Mouse (Mus musculus): ENCODE measurements around the gene Hist1h2ba. TPM values are rescaled to one million over a fixed set of nuclear protein-coding genes. Genes with fewer than 3 reads are reported as not detected.

Hist1h2ba gene
- polyA plus RNA-seq (2016; fragmentation: Nextera tagmentation; extraction: Ambion mirVana): not detected in 2 replicates

GRCm38 (mm10) chr13:23933421-23934210 lies at the start of gene Hist1h2ba:
Hist1h2ba (minus strand) TSS chr13:23934156.
- Histone ChIP-seq H3K9me3 (no peaks in the 10 kb centered on the region), H3K27ac (no peak within 1 kb of the TSS), H3K4me3 (no peak within 1 kb of the TSS), H3K27me3 (ENCODE audit: insufficient read depth, poor library complexity, severe bottlenecking) (0 out of 2 replicates have a peak, but pooled peaks cover 5% of the 10 kb centered on the region), H3K36me3 (no peaks in the 10 kb centered on the region), H3K4me1 (no peaks in the 10 kb centered on the region)
- no peak for DNase-seq (ENCODE audit: low spot score)
- 87% methylated on average over 39 of the region's 39 CpGs for WGBS

- Histone ChIP-seq H3K4me1 (no peaks in the 10 kb centered on the region), H3K27me3 (ENCODE audit: insufficient read depth, poor library complexity, severe bottlenecking) (no peaks in the 10 kb centered on the region)
- WGBS: 66% methylated on average over 5 of the region's 5 CpGs
Measured at GRCm38 (mm10) chr13:23972271-23972670, 38.3 kb upstream of the Hist1h2ba start.

GRCm38 (mm10) chr13:23971870-23972269 lies 37.9 kb upstream of the Hist1h2ba start:
- no peaks in the 10 kb centered on the region for H3K4me1 ChIP-seq
- no peak overlapping the region for H3K27ac ChIP-seq
- H3K4me3 ChIP-seq: no peak overlapping the region
- no peaks in the 10 kb centered on the region for H3K27me3 ChIP-seq (ENCODE audit: insufficient read depth, poor library complexity, severe bottlenecking)
- 65% methylated on average over 2 of the region's 2 CpGs for WGBS
- no peaks in the 10 kb centered on the region for H3K36me3 ChIP-seq
- H3K9me3 ChIP-seq: no peaks in the 10 kb centered on the region
- DNase-seq (ENCODE audit: low spot score): no peak

More at GRCm38 (mm10) chr13:23972271-23972670, 38.3 kb upstream of the Hist1h2ba start:
- H3K4me3 ChIP-seq: no peak overlapping the region
- no peaks in the 10 kb centered on the region for H3K36me3 ChIP-seq
- H3K9me3 ChIP-seq: no peaks in the 10 kb centered on the region
- DNase-seq (ENCODE audit: low spot score): no peak
- H3K27ac ChIP-seq: no peak overlapping the region

GRCm38 (mm10) chr13:23964909-23965308 lies 31.0 kb upstream of the Hist1h2ba start:
- 0 out of 2 replicates have a peak, but pooled peaks cover under 1% of the 10 kb centered on the region for H3K4me1 ChIP-seq
- 50% methylated on average over 2 of the region's 2 CpGs for WGBS
- no peak for DNase-seq (ENCODE audit: low spot score)
- no peaks in the 10 kb centered on the region for H3K36me3 ChIP-seq
- no peaks in the 10 kb centered on the region for H3K9me3 ChIP-seq
- no peak overlapping the region for H3K4me3 ChIP-seq
- no peak overlapping the region for H3K27ac ChIP-seq
- no peaks in the 10 kb centered on the region for H3K27me3 ChIP-seq (ENCODE audit: insufficient read depth, poor library complexity, severe bottlenecking)

GRCm38 (mm10) chr13:23959776-23960175 lies 25.8 kb upstream of the Hist1h2ba start:
- Histone ChIP-seq H3K27ac (no peak overlapping the region), H3K4me3 (no peak overlapping the region), H3K9me3 (no peaks in the 10 kb centered on the region), H3K36me3 (no peaks in the 10 kb centered on the region), H3K4me1 (0 out of 2 replicates have a peak, but pooled peaks cover 4% of the 10 kb centered on the region), H3K27me3 (ENCODE audit: insufficient read depth, poor library complexity, severe bottlenecking) (no peaks in the 10 kb centered on the region)
- WGBS: 20% methylated on average over 2 of the region's 2 CpGs
- no peak for DNase-seq (ENCODE audit: low spot score)

- 61% methylated on average over 3 of the region's 3 CpGs for WGBS
- no peak for DNase-seq (ENCODE audit: low spot score)
- H3K36me3 ChIP-seq: no peaks in the 10 kb centered on the region
- no peak overlapping the region for H3K4me3 ChIP-seq
- no peaks in the 10 kb centered on the region; the same call in 1 of the 2 replicates for H3K4me1 ChIP-seq
- H3K9me3 ChIP-seq: no peaks in the 10 kb centered on the region
- no peak overlapping the region for H3K27ac ChIP-seq
- H3K27me3 ChIP-seq (ENCODE audit: insufficient read depth, poor library complexity, severe bottlenecking): peaks cover 16% of the 10 kb centered on the region; the same call in 1 of the 2 replicates
Measured at GRCm38 (mm10) chr13:23950928-23951327, 17.0 kb upstream of the Hist1h2ba start.

GRCm38 (mm10) chr13:23949484-23950246 lies 15.7 kb upstream of the Hist1h2ba start:
- WGBS: 68% methylated on average over 14 of the region's 14 CpGs
- no peaks in the 10 kb centered on the region for H3K36me3 ChIP-seq
- no peak overlapping the region for H3K27ac ChIP-seq
- no peak for DNase-seq (ENCODE audit: low spot score)
- H3K27me3 ChIP-seq (ENCODE audit: insufficient read depth, poor library complexity, severe bottlenecking): peaks cover 21% of the 10 kb centered on the region; the same call in 1 of the 2 replicates
- H3K4me3 ChIP-seq: no peak overlapping the region
- no peaks in the 10 kb centered on the region; the same call in 1 of the 2 replicates for H3K4me1 ChIP-seq
- no peaks in the 10 kb centered on the region for H3K9me3 ChIP-seq

GRCm38 (mm10) chr13:23946254-23946653 lies 12.3 kb upstream of the Hist1h2ba start:
- Histone ChIP-seq H3K9me3 (no peaks in the 10 kb centered on the region), H3K27me3 (ENCODE audit: insufficient read depth, poor library complexity, severe bottlenecking) (peaks cover 25% of the 10 kb centered on the region; the same call in 1 of the 2 replicates), H3K4me3 (no peak overlapping the region), H3K4me1 (no peaks in the 10 kb centered on the region), H3K36me3 (no peaks in the 10 kb centered on the region), H3K27ac (no peak overlapping the region)
- 56% methylated on average over 2 of the region's 2 CpGs for WGBS
- no peak for DNase-seq (ENCODE audit: low spot score)

- no peak for DNase-seq (ENCODE audit: low spot score)
Measured at GRCm38 (mm10) chr13:23942861-23943260, 8.9 kb upstream of the Hist1h2ba start.

GRCm38 (mm10) chr13:23940291-23940690 lies 6.3 kb upstream of the Hist1h2ba start:
- WGBS: 35% methylated on average over 6 of the region's 6 CpGs
- no peak overlapping the region for H3K4me3 ChIP-seq
- H3K9me3 ChIP-seq: no peaks in the 10 kb centered on the region
- H3K27me3 ChIP-seq (ENCODE audit: insufficient read depth, poor library complexity, severe bottlenecking): peaks cover 4% of the 10 kb centered on the region; the same call in 1 of the 2 replicates
- H3K4me1 ChIP-seq: no peaks in the 10 kb centered on the region
- no peaks in the 10 kb centered on the region for H3K36me3 ChIP-seq
- H3K27ac ChIP-seq: no peak overlapping the region
- no peak for DNase-seq (ENCODE audit: low spot score)

More at GRCm38 (mm10) chr13:23942861-23943260, 8.9 kb upstream of the Hist1h2ba start:
- whole genome bisulfite sequencing: 41% methylated on average over 2 of the region's 2 CpGs
- Histone ChIP-seq H3K4me3 (no peak overlapping the region), H3K36me3 (no peaks in the 10 kb centered on the region), H3K9me3 (no peaks in the 10 kb centered on the region), H3K27me3 (ENCODE audit: insufficient read depth, poor library complexity, severe bottlenecking) (peaks cover 23% of the 10 kb centered on the region; the same call in 1 of the 2 replicates), H3K4me1 (no peaks in the 10 kb centered on the region), H3K27ac (no peak overlapping the region)

- H3K4me3 ChIP-seq: no peak overlapping the region
- whole genome bisulfite sequencing: 83% methylated on average over 1 of the region's 1 CpGs
- H3K27me3 ChIP-seq (ENCODE audit: insufficient read depth, poor library complexity, severe bottlenecking): peaks cover 9% of the 10 kb centered on the region; the same call in 1 of the 2 replicates
- no peaks in the 10 kb centered on the region for H3K36me3 ChIP-seq
- H3K4me1 ChIP-seq: no peaks in the 10 kb centered on the region
- H3K27ac ChIP-seq: no peak overlapping the region
- no peak for DNase-seq (ENCODE audit: low spot score)
- no peaks in the 10 kb centered on the region for H3K9me3 ChIP-seq
Measured at GRCm38 (mm10) chr13:23938699-23939098, 4.7 kb upstream of the Hist1h2ba start.

GRCm38 (mm10) chr13:23934211-23934520 lies 210 bp upstream of the Hist1h2ba start, which contains the start of gene Hist1h2aa:
Hist1h2aa (plus strand) TSS chr13:23934462.
- 85% methylated on average over 10 of the region's 10 CpGs for WGBS
- no peaks in the 10 kb centered on the region for H3K4me1 ChIP-seq
- no peaks in the 10 kb centered on the region for H3K9me3 ChIP-seq
- no peak for DNase-seq (ENCODE audit: low spot score)
- no peak within 1 kb of the TSS for H3K27ac ChIP-seq
- H3K27me3 ChIP-seq (ENCODE audit: insufficient read depth, poor library complexity, severe bottlenecking): 0 out of 2 replicates have a peak, but pooled peaks cover 5% of the 10 kb centered on the region
- no peaks in the 10 kb centered on the region for H3K36me3 ChIP-seq
- no peak within 1 kb of the TSS for H3K4me3 ChIP-seq

GRCm38 (mm10) chr13:23930904-23931303 lies 3.1 kb downstream of the Hist1h2ba start:
- Histone ChIP-seq H3K27ac (no peak overlapping the region), H3K27me3 (ENCODE audit: insufficient read depth, poor library complexity, severe bottlenecking) (0 out of 2 replicates have a peak, but pooled peaks cover 5% of the 10 kb centered on the region), H3K9me3 (no peaks in the 10 kb centered on the region), H3K36me3 (no peaks in the 10 kb centered on the region), H3K4me1 (no peaks in the 10 kb centered on the region; the same call in 1 of the 2 replicates), H3K4me3 (no peak overlapping the region)
- no peak for DNase-seq (ENCODE audit: low spot score)
- 66% methylated on average over 11 of the region's 11 CpGs for WGBS

Measured in heart, embryonic 10.5 days (tissue).